Mouse (Mus musculus) kidney, embryonic 15.5 days (tissue): ENCODE data around the gene Flot2. TPM values are rescaled to one million over a fixed set of nuclear protein-coding genes. Genes with fewer than 3 reads are reported as not detected.
A peak's percentile ranks its signal among the peaks of the same experiment; 100 is the strongest.

Source experiments
- ATAC-seq: fragments of 200-750 bp; cut with Nextera tagmentation; replicated peaks from 2 replicates; pipeline ENCODE4 v1.8.0; 2017; ENCODE audit warnings: moderate TSS enrichment; ENCODE audit not compliant: low FRiP score
- H3K27ac ChIP-seq: fragments of 300-500 bp; sonication (generic); 2 replicates; pipeline ENCODE4 v1.5.1; 2015; ENCODE audit warnings: mild to moderate bottlenecking, inconsistent platforms
- H3K27me3 ChIP-seq: fragments of 300-500 bp; sonication (generic); 2 replicates; pipeline ENCODE4 v1.6.1; 2015; ENCODE audit warnings: inconsistent platforms
- H3K36me3 ChIP-seq: fragments of 300-500 bp; sonication (generic); 2 replicates; pipeline ENCODE4 v1.6.1; 2015; ENCODE audit warnings: inconsistent platforms
- H3K4me1 ChIP-seq: fragments of 300-500 bp; sonication (generic); 2 replicates; pipeline ENCODE4 v1.6.1; 2015; ENCODE audit warnings: inconsistent platforms
- H3K4me2 ChIP-seq: fragments of 300-500 bp; sonication (generic); 2 replicates; pipeline ENCODE4 v1.6.1; 2015; ENCODE audit warnings: moderate library complexity, mild to moderate bottlenecking, inconsistent platforms
- H3K4me3 ChIP-seq: fragments of 300-500 bp; sonication (generic); replicated peaks from 2 replicates; pipeline ENCODE4 v1.5.1; 2015; ENCODE audit warnings: mild to moderate bottlenecking, inconsistent platforms
- H3K9ac ChIP-seq: fragments of 300-500 bp; sonication (generic); 2 replicates; pipeline ENCODE4 v1.6.1; 2015; ENCODE audit warnings: mild to moderate bottlenecking, inconsistent platforms
- H3K9me3 ChIP-seq: fragments of 300-500 bp; sonication (generic); replicated peaks from 2 replicates; pipeline ENCODE4 v1.6.1; 2016; ENCODE audit warnings: inconsistent platforms
- WGBS: fragments of 180-500 bp; shearing (Covaris S2); methylation state at CpG from one replicate; pipeline ENCODE4 v1.1.7; 2015; ENCODE audit warnings: mixed read lengths; 5-methylcytosine and 5-hydroxymethylcytosine counted together
- microRNA counts: library from miRNA; unstranded; fragments of <30 nt; microRNA quantifications from one replicate; lab custom pipeline; 2016
- microRNA-seq: library from miRNA; unstranded; fragments of <30 nt; microRNA quantifications from one replicate; pipeline ENCODE4, GENCODE M21; 2016
- polyA plus RNA-seq: library from polyadenylated mRNA; unstranded; fragments of >200 nt; fragmentation: Nextera tagmentation; extraction: Ambion mirVana; gene quantifications from 2 replicates; pipeline ENCODE4 v1.2.1, GENCODE M21; 2015

Gene Flot2
- polyA plus RNA-seq, 1 experiment from 2014 or later = 53.2 TPM

GRCm38 (mm10) chr11:78087756-78088281 lies 50.1 kb downstream of the Flot2 start:
- H3K4me2 ChIP-seq = no peak overlapping the region
- H3K36me3 ChIP-seq = no peaks in the 10 kb centered on the region
- H3K9ac ChIP-seq = no peak overlapping the region
- no peak for ATAC-seq
- H3K27ac ChIP-seq = no peak overlapping the region
- no peaks in the 10 kb centered on the region for H3K4me1 ChIP-seq
- H3K27me3 ChIP-seq = no peaks in the 10 kb centered on the region
- H3K9me3 ChIP-seq = no peaks in the 10 kb centered on the region
- 76% methylated on average over 5 of the region's 5 CpGs for WGBS
- H3K4me3 ChIP-seq = no peak overlapping the region

- peak overlapping the region; percentile 80 for H3K27ac ChIP-seq
- H3K4me3 ChIP-seq = peak overlapping the region; percentile 82
- no peak for ATAC-seq
- peak overlapping the region; percentile 79 for H3K4me2 ChIP-seq
- peak overlapping the region; percentile 76; the same call in 1 of the 2 replicates for H3K9ac ChIP-seq
- H3K4me1 ChIP-seq = peaks cover 26% of the 10 kb centered on the region
- 53% methylated on average over 11 of the region's 11 CpGs for WGBS
- H3K9me3 ChIP-seq = no peaks in the 10 kb centered on the region
- no peaks in the 10 kb centered on the region for H3K27me3 ChIP-seq
- no peaks in the 10 kb centered on the region for H3K36me3 ChIP-seq
These were observed 56.4 kb downstream of the Flot2 start for GRCm38 (mm10) chr11:78094137-78094503.

GRCm38 (mm10) chr11:78094504-78095143 lies 56.9 kb downstream of the Flot2 start, which contains the start of gene Fam222b:
TSS of gene Fam222b (plus strand) at chr11:78094660.
- Histone ChIP-seq H3K4me1 (peaks cover 26% of the 10 kb centered on the region), H3K27me3 (no peaks in the 10 kb centered on the region), H3K9me3 (no peaks in the 10 kb centered on the region), H3K27ac (peak within 1 kb of the TSS; percentile 80), H3K4me3 (peak within 1 kb of the TSS; percentile 82), H3K9ac (peak within 1 kb of the TSS; percentile 76), H3K4me2 (peak within 1 kb of the TSS; percentile 79), H3K36me3 (no peaks in the 10 kb centered on the region)
- peak; percentile 92 for ATAC-seq
- WGBS = under 1% methylated on average over 38 of the region's 38 CpGs

- 29% methylated on average over 5 of the region's 5 CpGs for WGBS
- H3K4me1 ChIP-seq = peaks cover 26% of the 10 kb centered on the region
- ATAC-seq = no peak
- H3K9me3 ChIP-seq = no peaks in the 10 kb centered on the region
- peak overlapping the region; percentile 80 for H3K27ac ChIP-seq
- H3K27me3 ChIP-seq = no peaks in the 10 kb centered on the region
- H3K4me3 ChIP-seq = peak overlapping the region; percentile 82
- no peaks in the 10 kb centered on the region for H3K36me3 ChIP-seq
- peak overlapping the region; percentile 76 for H3K9ac ChIP-seq
- peak overlapping the region; percentile 79 for H3K4me2 ChIP-seq
These were observed 57.4 kb downstream of the Flot2 start for GRCm38 (mm10) chr11:78095144-78095516.

- no peaks in the 10 kb centered on the region for H3K27me3 ChIP-seq
- H3K27ac ChIP-seq = no peak overlapping the region
- no peak for ATAC-seq
- no peak overlapping the region for H3K9ac ChIP-seq
- 0 out of 2 replicates have a peak, but pooled peaks cover 3% of the 10 kb centered on the region for H3K36me3 ChIP-seq
- 50% methylated on average over 3 of the region's 3 CpGs for WGBS
- no peak overlapping the region for H3K4me3 ChIP-seq
- peaks cover 26% of the 10 kb centered on the region for H3K4me1 ChIP-seq
- no peaks in the 10 kb centered on the region for H3K9me3 ChIP-seq
- no peak overlapping the region for H3K4me2 ChIP-seq
These were observed 59.3 kb downstream of the Flot2 start for GRCm38 (mm10) chr11:78097077-78097476.

- WGBS = 81% methylated on average over 11 of the region's 11 CpGs
- Histone ChIP-seq H3K4me1 (peaks cover 15% of the 10 kb centered on the region), H3K9ac (no peak overlapping the region), H3K27ac (no peak overlapping the region), H3K36me3 (0 out of 2 replicates have a peak, but pooled peaks cover 7% of the 10 kb centered on the region), H3K4me3 (no peak overlapping the region), H3K9me3 (no peaks in the 10 kb centered on the region), H3K4me2 (no peak overlapping the region), H3K27me3 (no peaks in the 10 kb centered on the region)
- no peak for ATAC-seq
These were observed 63.0 kb downstream of the Flot2 start for GRCm38 (mm10) chr11:78100746-78101145.

GRCm38 (mm10) chr11:78102142-78102541 lies 64.4 kb downstream of the Flot2 start:
- no peak for ATAC-seq
- 87% methylated on average over 5 of the region's 5 CpGs for WGBS

GRCm38 (mm10) chr11:78102958-78103747 lies 65.4 kb downstream of the Flot2 start:
- Histone ChIP-seq H3K9ac (no peak overlapping the region), H3K27me3 (no peaks in the 10 kb centered on the region), H3K4me2 (no peak overlapping the region), H3K9me3 (no peaks in the 10 kb centered on the region), H3K27ac (no peak overlapping the region), H3K4me3 (no peak overlapping the region), H3K4me1 (no peaks in the 10 kb centered on the region), H3K36me3 (peaks cover 26% of the 10 kb centered on the region)
- WGBS = 59% methylated on average over 5 of the region's 5 CpGs
- ATAC-seq = no peak

More at GRCm38 (mm10) chr11:78102142-78102541, 64.4 kb downstream of the Flot2 start:
- Histone ChIP-seq H3K4me3 (no peak overlapping the region), H3K9ac (no peak overlapping the region), H3K36me3 (peaks cover 20% of the 10 kb centered on the region; the same call in 1 of the 2 replicates), H3K9me3 (no peaks in the 10 kb centered on the region), H3K4me1 (peaks cover 4% of the 10 kb centered on the region; the same call in 1 of the 2 replicates), H3K27me3 (no peaks in the 10 kb centered on the region), H3K4me2 (no peak overlapping the region), H3K27ac (no peak overlapping the region)

GRCm38 (mm10) chr11:78104501-78104900 lies 66.8 kb downstream of the Flot2 start:
- peaks cover 26% of the 10 kb centered on the region for H3K36me3 ChIP-seq
- ATAC-seq = no peak
- H3K27me3 ChIP-seq = no peaks in the 10 kb centered on the region
- no peaks in the 10 kb centered on the region for H3K4me1 ChIP-seq
- H3K9me3 ChIP-seq = no peaks in the 10 kb centered on the region
- H3K27ac ChIP-seq = no peak overlapping the region
- 95% methylated on average over 5 of the region's 5 CpGs for WGBS
- no peak overlapping the region for H3K4me2 ChIP-seq
- H3K4me3 ChIP-seq = no peak overlapping the region
- H3K9ac ChIP-seq = no peak overlapping the region

MicroRNAs encoded within 50 kb of the gene (microRNA counts, 519-probe panel; counts per million panel counts)
- microRNA mmu-miR-144 (lab: Ali Mortazavi, UCI) = 3,393 counts per million, percentile 89 among the panel's probes with 10 or more counts
- microRNA mmu-miR-451 (lab: Ali Mortazavi, UCI) = 3,032 counts per million, percentile 81 among the panel's probes with 10 or more counts

Small RNA genes within 50 kb of the gene (microRNA-seq; reads per million reads assigned to microRNA genes)
- gene Mir144 (93.3 reads per million, percentile 55 among the genes with 10 or more reads in this experiment), gene Mir451a (not detected), gene Mir451b (not detected)

Other genes starting within 250 kb of the Flot2 start
- gene Pipox, start 143.8 kb upstream of the Flot2 start, polyA plus RNA-seq = 8.7 and 10.8 TPM in 2 replicates
- 0.44 TPM in 1 of 2 replicates, not detected in the other for gene Sez6, start 107.1 kb upstream of the Flot2 start, polyA plus RNA-seq
- 15.0 and 20.5 TPM in 2 replicates for gene Phf12, start 55.2 kb upstream of the Flot2 start, polyA plus RNA-seq
- gene Dhrs13, start 5.7 kb upstream of the Flot2 start, polyA plus RNA-seq = 16.6 and 18.3 TPM in 2 replicates
- 34.2 and 38.4 TPM in 2 replicates for gene Eral1, start 42.5 kb downstream of the Flot2 start, polyA plus RNA-seq
- 14.5 and 18.2 TPM in 2 replicates for gene Fam222b, start 56.7 kb downstream of the Flot2 start, polyA plus RNA-seq
- gene Traf4, start 127.7 kb downstream of the Flot2 start, polyA plus RNA-seq = 94.2 and 99.5 TPM in 2 replicates
- 21.1 and 25.0 TPM in 2 replicates for gene Nek8, start 138.7 kb downstream of the Flot2 start, polyA plus RNA-seq
- 28.7 and 31.8 TPM in 2 replicates for gene Tlcd1, start 138.8 kb downstream of the Flot2 start, polyA plus RNA-seq
- gene Rpl23a, start 145.7 kb downstream of the Flot2 start, polyA plus RNA-seq = 1,327 and 1,492 TPM in 2 replicates
- 113 and 132 TPM in 2 replicates for gene Rab34, start 150.5 kb downstream of the Flot2 start, polyA plus RNA-seq
- 3.1 and 4.3 TPM in 2 replicates for gene Proca1, start 155.5 kb downstream of the Flot2 start, polyA plus RNA-seq
- gene Sdf2, start 207.8 kb downstream of the Flot2 start, polyA plus RNA-seq = 78.6 and 84.5 TPM in 2 replicates
- 27.3 and 29.4 TPM in 2 replicates for gene Supt6, start 208.1 kb downstream of the Flot2 start, polyA plus RNA-seq
- gene 2610507B11Rik, start 223.8 kb downstream of the Flot2 start, polyA plus RNA-seq = 76.0 and 81.8 TPM in 2 replicates